Mouse (Mus musculus) v-Abl transformed pro-B cells (cell line): ENCODE data around the gene Nxf2.

Experiments
- in situ Hi-C, 2 experiments: fragments of 400-800 bp; cut with MboI; formaldehyde crosslinking; loops; one replicate each; pipeline ENCODE4 v1.15.1; 2025; ENCODE audit not compliant: unreplicated experiment in 2 of 2

Gene Nxf2

DNA sequence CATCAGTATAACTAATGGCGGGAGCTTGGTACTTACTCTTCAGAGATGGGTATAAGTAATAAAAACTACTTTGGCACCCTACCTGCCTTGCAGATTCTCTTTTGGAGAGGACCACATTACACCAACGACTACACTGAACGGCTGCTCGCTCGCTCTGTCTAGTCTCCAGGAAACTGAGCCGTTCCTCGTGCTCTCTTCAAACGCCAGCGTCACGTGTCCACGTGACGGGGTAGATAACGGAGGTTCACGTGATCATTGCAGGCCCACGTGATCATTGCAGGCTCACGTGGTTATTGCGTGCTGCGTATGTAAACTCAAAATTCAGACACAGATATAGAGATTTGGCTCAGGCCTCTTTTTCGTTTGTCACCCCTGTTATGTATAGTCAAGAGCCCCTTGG, at the start of gene Nxf2:
Gene Nxf2, minus strand, starts transcription at position 209 of the 400 bp plus-strand sequence.
- in situ Hi-C loops: loop anchor here in 1 of 2 experiments (25.0 kb wide), 1 partner anchor 123 kb away; no protein-coding TSS in a partner anchor

DNA sequence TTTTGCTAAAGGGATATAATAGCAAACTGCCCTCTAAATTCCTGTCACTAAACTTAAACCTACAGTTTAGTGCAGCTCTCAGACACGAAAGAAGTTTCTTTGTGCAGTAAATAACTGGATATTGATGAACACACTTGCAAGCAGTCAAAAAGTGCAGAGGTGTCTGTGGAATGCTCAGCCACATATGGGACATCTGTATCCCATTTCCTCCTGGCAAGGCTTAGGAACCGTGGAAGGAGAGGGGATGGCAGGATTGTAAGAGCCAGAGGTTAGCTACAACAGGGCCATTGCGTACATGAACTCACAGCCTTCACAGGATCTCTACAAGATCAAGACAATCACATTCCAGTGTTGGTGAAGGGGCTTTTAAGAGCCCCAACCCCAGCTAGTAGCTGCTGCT, 46.8 kb upstream of the Nxf2 start:
- in situ Hi-C loops: loop anchor here in 1 of 2 experiments (25.0 kb wide), 1 partner anchor 949 kb away; the partner anchor contains the start of gene Cstf2

DNA sequence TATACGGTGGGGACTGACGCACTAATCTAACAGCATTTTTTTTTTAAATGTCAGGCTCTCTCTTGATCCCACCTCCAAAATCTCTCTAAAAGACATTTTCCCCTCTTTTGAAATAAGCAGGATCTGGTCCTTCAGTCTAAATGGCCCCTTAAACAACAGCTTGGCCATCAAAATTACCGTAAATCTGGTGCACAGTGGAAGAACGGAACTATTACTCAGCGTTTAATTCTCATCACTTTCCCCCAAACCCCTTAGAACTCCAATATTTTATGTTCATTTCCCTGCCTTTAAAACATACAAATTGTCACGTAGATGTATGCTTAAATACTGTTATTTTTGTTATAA, 44.9 kb upstream of the Nxf2 start:
- in situ Hi-C loops: loop anchor here in 1 of 2 experiments (25.0 kb wide), 1 partner anchor 947 kb away; the partner anchor contains the start of gene Cstf2

DNA sequence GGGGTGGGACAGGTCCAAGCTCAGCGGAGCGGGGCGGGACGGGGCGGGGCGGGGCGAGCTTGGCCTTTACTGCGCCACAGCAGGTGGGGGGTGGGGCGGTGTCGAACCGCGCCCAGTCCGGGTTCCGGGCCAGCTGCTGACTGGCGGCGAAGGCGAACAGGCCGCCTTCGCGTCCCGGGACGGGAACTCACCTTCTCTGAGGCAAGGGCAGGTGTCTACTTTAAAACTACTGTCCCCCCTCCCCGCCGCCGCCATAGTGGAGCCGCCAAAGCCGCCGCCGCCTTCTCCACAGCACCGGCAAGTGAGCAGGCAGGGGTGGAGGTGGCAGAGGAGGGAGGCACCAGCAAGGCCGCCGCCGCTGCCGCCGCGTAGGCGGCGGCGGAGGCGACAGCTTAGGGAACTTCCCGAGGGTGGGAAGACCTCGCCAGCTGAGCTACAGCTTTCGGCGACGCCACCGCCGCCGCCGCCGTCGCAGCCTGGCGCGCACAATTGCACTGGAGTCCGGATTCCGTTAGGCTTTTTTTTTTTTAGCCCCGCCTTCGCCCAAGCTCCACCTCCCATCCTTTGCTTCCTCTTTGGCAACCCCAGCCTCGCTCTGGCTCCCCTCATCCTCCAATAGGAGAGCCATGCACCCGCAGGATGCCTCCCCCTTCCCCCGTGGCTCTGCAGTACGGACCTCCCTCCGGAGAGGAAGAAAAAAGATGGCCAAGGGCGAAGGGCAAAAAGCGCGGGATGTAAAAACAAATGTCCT, 44.3 kb upstream of the Nxf2 start, which contains the start of gene Zmat1:
Gene Zmat1, minus strand, starts transcription at position 490 of the 751 bp plus-strand sequence.
- in situ Hi-C loops: loop anchor here in 1 of 2 experiments (25.0 kb wide), 1 partner anchor 947 kb away; the partner anchor contains the start of gene Cstf2

DNA sequence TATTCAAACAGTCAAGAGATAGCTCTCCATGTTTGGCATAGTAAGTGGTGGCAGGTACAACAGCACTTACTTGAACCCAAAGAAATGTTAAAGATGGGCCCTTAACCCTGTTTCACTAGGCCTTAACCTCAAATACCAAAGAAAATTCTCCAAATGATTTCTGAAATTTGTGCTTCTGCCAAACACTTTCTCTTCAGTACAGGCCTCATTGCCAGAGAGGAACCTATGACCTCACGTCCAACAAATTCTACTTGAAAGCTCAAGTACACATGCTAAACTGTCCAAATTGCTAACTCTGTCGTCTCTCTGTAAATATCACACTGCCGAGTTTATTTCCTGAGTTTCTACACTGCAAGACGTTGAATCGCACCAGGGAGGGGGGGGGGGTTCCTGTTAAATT, 43.5 kb upstream of the Nxf2 start:
- in situ Hi-C loops: loop anchor here in 1 of 2 experiments (25.0 kb wide), 1 partner anchor 946 kb away; the partner anchor contains the start of gene Cstf2

DNA sequence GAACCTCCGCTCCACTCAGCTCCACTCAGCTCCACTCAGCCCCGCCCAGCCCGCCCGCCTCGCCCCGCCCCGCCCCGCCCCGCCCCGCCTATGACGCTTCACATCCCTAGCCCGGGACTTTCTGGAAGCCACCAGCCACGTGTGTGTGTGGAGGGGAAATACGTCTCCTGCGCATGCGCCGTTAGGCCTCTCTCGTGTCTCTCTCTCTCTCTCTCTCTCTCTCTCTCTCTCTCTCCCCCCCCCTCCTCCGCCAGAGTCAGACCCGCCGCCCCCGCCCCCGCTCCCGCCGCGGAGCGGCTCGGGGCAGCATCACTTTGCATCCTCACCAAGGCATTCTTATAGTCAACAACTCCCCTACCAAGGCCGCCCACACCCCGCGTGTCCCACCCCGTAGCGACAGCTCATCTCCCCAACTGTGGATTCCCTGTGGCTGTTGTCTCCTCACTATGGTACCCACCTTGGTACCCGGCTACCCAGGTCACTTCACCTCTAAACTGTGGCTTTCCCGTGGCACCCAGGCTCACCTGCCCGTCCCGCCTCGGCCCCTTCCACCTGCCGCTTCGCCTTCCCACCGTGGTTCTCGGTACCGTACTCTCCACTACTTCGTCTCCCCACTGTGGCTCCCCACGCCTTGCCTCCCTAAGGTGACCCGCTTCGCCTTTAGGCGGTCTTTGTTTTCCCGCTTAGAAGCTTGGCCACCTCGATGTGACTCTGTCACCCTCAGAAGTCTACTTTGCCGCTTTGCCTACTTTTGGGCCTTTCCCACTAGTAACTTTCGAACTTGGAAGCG, 1.1 kb downstream of the Nxf2 start:
- in situ Hi-C loops: loop anchor here in 1 of 2 experiments (25.0 kb wide), 1 partner anchor 124 kb away; no protein-coding TSS in a partner anchor

DNA sequence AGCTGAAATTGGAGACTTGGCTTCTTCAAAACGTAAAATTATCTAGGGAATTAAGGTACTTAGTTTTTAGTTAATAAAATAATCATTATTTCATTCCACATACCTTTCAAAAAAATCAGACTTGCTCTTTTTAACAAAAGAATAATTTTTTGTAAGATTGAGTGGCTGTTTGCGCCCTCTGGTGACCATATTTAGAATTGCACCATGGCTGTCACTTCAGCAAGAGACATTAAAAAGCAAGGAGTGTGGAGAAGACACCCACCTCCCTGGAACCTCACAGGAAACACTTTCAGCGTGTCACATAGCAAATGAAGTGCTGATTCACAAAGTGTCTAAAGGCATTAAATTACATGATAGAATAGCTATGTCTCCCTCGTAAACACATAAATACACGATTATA, 34.2 kb downstream of the Nxf2 start:
- in situ Hi-C loops: loop anchor here in 1 of 2 experiments (25.0 kb wide), 3 partner anchors 157 to 993 kb away; no protein-coding TSS in a partner anchor

DNA sequence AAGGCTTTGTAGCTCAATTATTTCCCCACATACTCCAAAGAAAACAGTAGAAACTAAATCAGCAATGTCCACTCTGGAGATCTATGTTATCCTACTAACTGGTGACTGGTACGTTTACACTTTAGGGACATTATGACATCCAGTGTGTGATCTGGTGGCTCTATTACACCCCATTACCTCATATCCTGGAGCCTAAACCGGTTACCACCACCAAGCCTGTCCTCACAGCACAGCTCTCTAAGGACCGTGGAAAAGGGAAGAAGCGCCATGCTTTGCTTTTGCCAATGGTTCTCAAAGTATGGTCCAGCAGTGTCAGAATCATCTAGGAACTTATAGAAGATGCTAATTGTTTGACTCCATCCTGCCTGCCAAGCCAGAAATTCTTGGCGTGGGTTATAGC, 34.6 kb downstream of the Nxf2 start:
- in situ Hi-C loops: loop anchor here (5.0 to 25.0 kb wide), 5 partner anchors 157 to 993 kb away; partner anchors contain the start of genes Gla (in 2 of the 2) and Hnrnph2 (in 2 of the 2)

DNA sequence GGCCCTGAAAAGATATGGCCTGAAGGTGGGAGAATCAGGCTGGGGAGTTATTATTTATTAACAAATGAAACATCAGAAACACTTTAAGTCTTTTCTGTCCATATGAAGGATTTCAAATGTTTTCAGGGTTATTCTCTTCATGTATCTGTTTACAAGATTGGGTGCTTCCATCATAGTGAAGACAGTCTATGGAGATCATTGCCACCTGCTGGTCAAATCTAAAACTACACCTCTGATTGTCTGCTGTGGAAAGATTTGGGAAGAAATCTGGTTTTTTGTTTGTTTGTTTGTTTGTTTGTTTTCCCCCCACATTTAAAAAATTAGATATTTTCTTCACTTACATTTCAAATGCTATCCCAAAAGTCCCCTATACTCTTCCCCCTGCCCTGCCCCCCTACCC, 39.5 kb downstream of the Nxf2 start:
- in situ Hi-C loops: loop anchor here (5.0 to 25.0 kb wide), 5 partner anchors 162 to 988 kb away; partner anchors contain the start of genes Gla (in 2 of the 2) and Hnrnph2 (in 2 of the 2)

DNA sequence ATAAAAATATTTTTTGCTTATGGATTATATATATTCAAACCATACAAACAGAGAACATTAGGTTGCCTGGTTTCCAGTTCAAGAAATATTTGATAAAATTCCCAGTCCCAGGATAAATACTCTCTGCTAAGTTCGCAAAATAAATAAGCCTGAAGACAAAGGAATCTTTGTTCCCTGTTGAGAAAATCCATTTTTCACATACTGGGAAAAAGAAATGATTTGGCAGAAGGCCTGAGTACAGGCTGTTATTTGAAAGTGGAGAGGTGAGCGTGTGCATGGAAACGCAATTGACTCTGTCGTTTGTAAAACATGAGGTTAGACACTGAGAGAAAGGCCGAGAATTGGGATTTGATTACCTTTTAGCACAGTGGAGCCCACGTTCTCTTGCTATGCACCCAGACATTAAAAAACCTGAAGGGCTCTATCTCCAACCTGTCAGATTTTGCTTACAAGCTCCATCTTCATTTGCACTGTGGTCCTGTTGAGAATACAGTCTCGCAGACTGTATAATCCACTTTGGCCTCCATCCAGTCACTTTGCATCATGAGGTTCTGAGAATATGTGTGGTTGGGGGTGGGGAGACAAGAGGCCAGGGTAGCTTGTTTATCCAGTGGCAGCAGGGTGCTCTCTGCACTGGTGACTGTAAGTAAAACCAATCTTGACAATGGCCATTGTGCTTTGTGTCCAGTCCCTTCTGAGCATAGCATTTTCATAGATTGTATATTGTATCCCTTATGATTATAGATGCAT, 40.7 kb downstream of the Nxf2 start:
- in situ Hi-C loops: loop anchor here (10.0 kb wide), 1 partner anchor 319 kb away; the partner anchor contains the start of genes Gla (in 2 of the 2) and Hnrnph2 (in 2 of the 2)

DNA sequence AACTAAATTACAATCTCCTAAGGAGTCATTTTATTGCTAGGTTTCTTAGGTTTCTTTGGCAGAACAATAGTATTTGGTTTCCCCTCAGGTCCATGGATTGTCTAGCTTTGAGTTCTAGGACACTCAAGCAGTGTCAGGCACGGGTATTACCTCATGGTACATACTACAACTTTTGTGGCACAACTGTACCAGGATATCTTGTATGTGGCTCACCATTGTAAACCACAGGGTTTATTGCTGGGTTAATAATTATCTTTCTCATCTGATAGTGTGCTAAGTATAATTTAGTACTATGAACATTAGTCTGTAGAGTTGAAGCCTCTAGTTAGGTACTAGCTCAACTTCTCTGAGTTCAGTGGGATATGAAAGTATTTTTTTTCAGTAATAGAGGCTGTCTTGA, 45.3 kb downstream of the Nxf2 start:
- in situ Hi-C loops: loop anchor here (10.0 kb wide), 2 partner anchors 364 to 374 kb away; partner anchors contain the start of gene Timm8a1 (in 1 of the 2)

DNA sequence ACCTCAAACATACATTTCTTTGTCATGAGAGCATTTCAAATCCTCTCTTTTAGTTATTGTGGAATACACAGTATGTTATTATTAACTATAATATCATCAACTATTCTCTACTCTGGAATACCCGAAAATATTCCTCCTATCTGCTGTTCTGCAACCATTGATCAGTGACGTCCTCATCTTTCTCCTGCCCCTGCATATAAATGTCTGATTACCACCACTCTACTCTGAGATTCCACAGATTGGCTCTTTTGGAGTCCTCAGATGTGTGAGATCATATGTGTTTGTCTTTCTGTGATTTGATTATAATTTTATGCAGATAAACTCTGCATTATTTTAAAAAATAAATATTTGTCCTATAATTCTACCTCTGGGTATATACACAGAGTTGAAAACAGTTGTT, 48.8 kb downstream of the Nxf2 start:
- in situ Hi-C loops: loop anchor here (10.0 kb wide), 2 partner anchors 361 to 371 kb away; partner anchors contain the start of gene Timm8a1 (in 1 of the 2)

DNA sequence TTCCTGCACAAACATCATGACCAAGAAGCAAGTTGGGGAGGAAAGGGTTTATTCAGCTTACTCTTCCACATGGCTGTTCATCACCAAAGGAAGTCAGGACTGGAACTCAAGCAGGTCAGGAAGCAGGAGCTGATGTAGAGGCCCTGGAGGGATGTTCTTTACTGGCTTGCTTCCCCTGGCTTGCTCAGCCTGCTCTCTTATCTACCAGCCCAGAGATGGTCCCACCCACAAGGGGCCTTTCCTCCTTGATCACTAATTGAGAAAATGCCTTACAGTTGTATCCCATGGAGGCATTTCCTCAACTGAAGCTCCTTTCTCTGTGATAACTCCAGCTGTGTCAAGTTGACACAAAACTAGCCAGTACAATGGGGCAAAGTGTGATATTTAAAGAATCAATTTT, 49.2 kb downstream of the Nxf2 start:
- in situ Hi-C loops: loop anchor here (10.0 kb wide), 2 partner anchors 361 to 371 kb away; partner anchors contain the start of gene Timm8a1 (in 1 of the 2)

DNA sequence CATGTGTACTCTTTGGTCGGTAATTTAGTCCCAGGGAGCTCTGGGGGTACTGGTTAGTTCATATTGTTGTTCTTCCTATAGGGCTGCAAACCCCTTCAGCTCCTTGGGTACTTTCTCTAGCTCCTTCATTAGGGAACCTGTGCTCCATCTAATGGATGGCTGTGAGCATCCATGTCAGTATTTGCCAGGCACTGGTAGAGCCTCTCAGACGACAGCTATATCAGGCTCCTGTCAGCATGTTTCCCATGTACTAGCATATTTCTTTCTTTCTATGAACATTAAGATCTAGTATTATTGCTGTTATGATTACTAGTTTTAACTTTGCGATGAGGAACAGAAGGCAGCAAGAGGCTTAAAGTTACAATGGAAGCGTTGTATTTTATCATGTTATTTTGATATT, 49.7 kb downstream of the Nxf2 start:
- in situ Hi-C loops: loop anchor here (5.0 to 10.0 kb wide), 3 partner anchors 163 to 370 kb away; partner anchors contain the start of genes Armcx6 (in 1 of the 2) and Timm8a1 (in 1 of the 2)

DNA sequence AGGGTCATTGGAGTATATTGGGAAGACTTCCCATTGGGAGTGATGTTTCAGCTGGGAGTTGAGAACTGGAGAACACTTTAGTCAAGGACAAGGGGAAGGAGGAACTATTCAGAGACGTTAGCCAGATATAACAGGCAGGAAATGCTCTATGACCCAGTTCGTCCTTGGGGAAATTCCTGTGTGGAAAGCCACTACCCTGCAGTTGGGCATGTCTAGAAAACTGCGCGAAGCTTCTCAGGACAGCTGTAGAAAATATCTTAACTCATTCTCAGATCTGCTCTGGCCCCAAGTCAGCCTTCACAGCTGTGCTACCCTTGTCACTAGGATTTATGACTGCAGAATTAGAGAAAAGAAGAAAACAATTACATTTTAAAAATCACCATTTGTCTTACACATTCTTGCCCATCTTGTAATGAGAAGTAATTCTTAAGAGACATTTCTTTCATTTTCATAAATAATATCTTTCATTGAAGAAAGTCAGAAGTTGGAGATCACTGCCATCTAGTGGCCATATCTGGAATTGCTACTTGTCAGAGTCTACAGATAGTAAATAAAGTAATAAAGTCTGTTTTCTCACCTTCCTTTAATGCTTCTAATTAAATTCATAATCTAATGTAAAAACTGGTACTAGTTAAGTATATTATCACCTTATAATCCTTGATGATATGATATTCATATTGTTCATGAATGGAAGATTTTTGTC, 51.2 kb downstream of the Nxf2 start:
- in situ Hi-C loops: loop anchor here (5.0 to 10.0 kb wide), 3 partner anchors 161 to 369 kb away; partner anchors contain the start of genes Armcx6 (in 1 of the 2) and Timm8a1 (in 1 of the 2)

DNA sequence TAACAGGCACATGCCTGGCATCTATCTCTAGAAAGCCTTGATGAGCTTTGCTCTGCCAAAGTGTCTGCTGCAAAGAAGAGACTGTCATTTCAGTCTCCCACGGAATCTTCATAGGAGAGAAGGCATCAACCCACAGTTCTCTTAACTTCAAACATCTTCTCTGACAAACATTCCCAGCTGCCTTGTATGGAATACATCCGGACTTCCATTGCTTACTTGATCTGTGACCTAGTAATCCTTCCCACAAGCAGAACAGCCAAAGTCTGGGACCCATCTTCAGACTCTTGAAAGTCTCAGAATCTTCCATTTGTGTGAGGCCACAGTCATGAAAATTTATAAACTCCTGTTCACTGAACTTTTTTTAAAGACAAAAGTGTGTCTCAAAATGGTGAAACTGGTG, 51.7 kb downstream of the Nxf2 start:
- in situ Hi-C loops: loop anchor here (5.0 to 10.0 kb wide), 3 partner anchors 161 to 368 kb away; partner anchors contain the start of genes Armcx6 (in 1 of the 2) and Timm8a1 (in 1 of the 2)

DNA sequence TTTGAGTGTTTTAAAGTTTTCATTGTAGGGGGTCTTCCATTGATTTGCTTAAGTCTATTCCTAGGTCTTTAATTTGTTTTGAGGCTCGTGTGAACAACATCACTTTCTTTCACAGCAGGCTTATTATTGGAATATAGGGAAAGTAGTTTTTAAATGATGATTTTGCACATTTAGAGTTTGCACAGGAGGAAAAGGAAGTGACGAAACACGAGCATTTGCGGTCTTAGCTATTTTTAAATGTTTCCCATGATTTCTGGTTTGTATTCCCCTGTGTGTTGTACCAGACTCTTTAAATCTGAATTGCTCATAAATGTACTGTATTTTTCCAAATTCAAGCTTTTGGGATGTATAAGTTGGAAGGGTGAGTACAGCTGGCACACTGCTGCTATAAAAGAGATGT, 54.2 kb downstream of the Nxf2 start:
- in situ Hi-C loops: loop anchor here (5.0 to 10.0 kb wide), 3 partner anchors 158 to 366 kb away; partner anchors contain the start of genes Armcx6 (in 1 of the 2) and Timm8a1 (in 1 of the 2)
